Mouse (Mus musculus) forebrain, embryonic 15.5 days (tissue): ENCODE results near the gene Gm4846. TPM values are rescaled to one million over a fixed set of nuclear protein-coding genes. Genes with fewer than 3 reads are reported as not detected.
"Not testable (repeated sequence)": the region's sequence is repeated elsewhere in the genome, so short reads cannot be mapped to it uniquely, and the experiment has no call there.

Experiments used
- ATAC-seq: fragments of 200-750 bp; cut with Nextera tagmentation; replicated peaks from 2 replicates; pipeline ENCODE4 v1.8.0; 2017; ENCODE audit warnings: mild to moderate bottlenecking, moderate TSS enrichment, moderate library complexity
- H3K27ac ChIP-seq: fragments of 300-500 bp; sonication (generic); replicated peaks from 2 replicates; pipeline ENCODE4 v1.5.1; 2015; ENCODE audit warnings: mild to moderate bottlenecking, inconsistent platforms
- H3K27me3 ChIP-seq: fragments of 300-500 bp; sonication (generic); 2 replicates; pipeline ENCODE4 v1.6.1; 2015; ENCODE audit warnings: inconsistent platforms
- H3K36me3 ChIP-seq: fragments of 300-500 bp; sonication (generic); 2 replicates; pipeline ENCODE4 v1.6.1; 2015; ENCODE audit warnings: mild to moderate bottlenecking, inconsistent platforms
- H3K4me1 ChIP-seq: fragments of 300-500 bp; sonication (generic); 2 replicates; pipeline ENCODE4 v1.6.1; 2015; ENCODE audit warnings: inconsistent platforms
- H3K4me2 ChIP-seq: fragments of 300-500 bp; sonication (generic); replicated peaks from 2 replicates; pipeline ENCODE4 v1.6.1; 2015; ENCODE audit warnings: mild to moderate bottlenecking, inconsistent platforms
- H3K4me3 ChIP-seq: fragments of 300-500 bp; sonication (generic); 2 replicates; pipeline ENCODE4 v1.5.1; 2015; ENCODE audit warnings: mild to moderate bottlenecking, inconsistent platforms
- H3K9ac ChIP-seq: fragments of 300-500 bp; sonication (generic); replicated peaks from 2 replicates; pipeline ENCODE4 v1.6.1; 2015; ENCODE audit warnings: mild to moderate bottlenecking, inconsistent platforms
- H3K9me3 ChIP-seq: fragments of 300-500 bp; sonication (generic); 2 replicates; pipeline ENCODE4 v1.6.1; 2016; ENCODE audit warnings: inconsistent platforms
- WGBS: fragments of 180-500 bp; shearing (Covaris S2); methylation state at CpG from one replicate; pipeline ENCODE4 v1.1.7; 2015; ENCODE audit warnings: mixed read lengths; 5-methylcytosine and 5-hydroxymethylcytosine counted together
- polyA plus RNA-seq: library from polyadenylated mRNA; unstranded; fragments of >200 nt; fragmentation: Nextera tagmentation; extraction: Ambion mirVana; gene quantifications from 2 replicates; pipeline ENCODE4 v1.2.1, GENCODE M21; 2015

Gm4846 gene
- polyA plus RNA-seq, result not detected in 2 replicates

GRCm38 (mm10) chr1:166497488-166497887, at the start of gene Gm4846:
Gene Gm4846, minus strand, starts transcription at chr1:166497588.
- H3K36me3 ChIP-seq, H3K27me3 ChIP-seq, H3K4me3 ChIP-seq, H3K4me2 ChIP-seq, H3K4me1 ChIP-seq, ATAC-seq, H3K27ac ChIP-seq, H3K9me3 ChIP-seq, H3K9ac ChIP-seq: not testable (repeated sequence)
- WGBS, result 75% methylated on average over 1 of the region's 1 CpGs

DNA sequence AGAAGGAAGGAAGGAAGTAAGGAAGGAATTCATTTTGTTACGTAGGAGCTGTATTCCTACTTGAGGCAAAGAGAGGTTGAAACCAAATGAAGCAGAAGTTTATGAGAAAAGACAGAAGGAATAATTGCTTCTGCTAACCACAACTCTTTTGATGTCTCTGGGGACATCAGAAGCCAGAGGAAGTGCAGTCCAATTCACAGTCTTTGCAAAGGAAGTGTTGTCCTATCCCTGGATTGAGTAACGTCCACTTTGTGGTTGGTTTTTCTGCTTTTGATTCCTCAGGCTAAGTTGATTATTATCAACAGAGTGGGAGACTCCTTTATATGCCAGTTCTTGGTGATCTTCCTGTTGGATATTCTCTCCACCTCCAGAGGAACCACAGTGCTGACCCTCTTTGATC, 34.1 kb upstream of the Gm4846 start:
- not testable (repeated sequence) for H3K9me3 ChIP-seq, H3K4me1 ChIP-seq, H3K4me2 ChIP-seq, ATAC-seq, H3K27me3 ChIP-seq, H3K27ac ChIP-seq, H3K36me3 ChIP-seq, H3K9ac ChIP-seq, H3K4me3 ChIP-seq
- WGBS, result 83% methylated on average over 2 of the region's 2 CpGs

DNA sequence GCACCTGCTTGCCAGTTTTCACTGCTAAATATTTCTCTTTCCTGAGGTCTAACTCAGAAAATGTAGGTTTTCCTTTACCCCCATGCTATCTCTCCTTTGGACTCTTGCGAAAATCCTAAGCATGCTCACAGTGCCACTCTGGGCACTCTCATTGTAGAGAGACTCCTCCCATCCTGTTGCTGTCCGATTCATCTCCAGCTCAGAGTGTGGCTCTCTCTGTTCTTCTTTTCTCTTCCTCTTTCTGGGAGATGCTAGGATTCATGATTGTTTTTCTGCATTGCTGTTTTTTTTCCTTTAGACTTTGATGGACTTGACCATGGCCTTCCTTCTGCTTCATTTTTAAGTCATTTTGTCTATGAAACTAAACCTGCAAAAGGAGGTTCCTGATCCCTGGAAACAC, 27.3 kb upstream of the Gm4846 start:
- H3K4me1 ChIP-seq, H3K4me3 ChIP-seq, H3K4me2 ChIP-seq, H3K36me3 ChIP-seq, ATAC-seq, H3K9ac ChIP-seq, H3K27me3 ChIP-seq, H3K9me3 ChIP-seq, H3K27ac ChIP-seq: not testable (repeated sequence)
- WGBS, result 84% methylated on average over 2 of the region's 2 CpGs

DNA sequence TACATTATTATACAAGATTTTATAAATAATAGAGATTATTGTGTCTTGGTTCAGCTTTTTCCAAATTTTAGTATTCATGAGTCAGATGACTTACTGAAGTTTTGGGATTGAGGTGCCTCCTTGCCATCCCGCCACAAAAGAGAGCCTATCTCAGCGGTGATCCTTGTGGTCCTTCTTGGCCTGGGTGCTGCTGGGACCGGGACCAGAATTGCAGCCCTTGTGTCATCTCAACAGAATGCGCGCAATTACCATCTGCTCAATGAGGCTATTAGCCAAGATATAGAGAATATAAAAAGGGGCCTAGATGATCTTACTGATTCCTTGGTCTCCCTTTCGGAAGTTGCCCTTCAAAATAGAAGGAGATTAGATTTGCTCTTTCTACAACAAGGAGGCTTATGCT, 22.2 kb upstream of the Gm4846 start:
- H3K4me3 ChIP-seq, H3K36me3 ChIP-seq, H3K4me2 ChIP-seq, ATAC-seq, H3K27me3 ChIP-seq, H3K9me3 ChIP-seq, H3K4me1 ChIP-seq, H3K9ac ChIP-seq, H3K27ac ChIP-seq: not testable (repeated sequence)
- whole genome bisulfite sequencing, result 93% methylated on average over 6 of the region's 6 CpGs

DNA sequence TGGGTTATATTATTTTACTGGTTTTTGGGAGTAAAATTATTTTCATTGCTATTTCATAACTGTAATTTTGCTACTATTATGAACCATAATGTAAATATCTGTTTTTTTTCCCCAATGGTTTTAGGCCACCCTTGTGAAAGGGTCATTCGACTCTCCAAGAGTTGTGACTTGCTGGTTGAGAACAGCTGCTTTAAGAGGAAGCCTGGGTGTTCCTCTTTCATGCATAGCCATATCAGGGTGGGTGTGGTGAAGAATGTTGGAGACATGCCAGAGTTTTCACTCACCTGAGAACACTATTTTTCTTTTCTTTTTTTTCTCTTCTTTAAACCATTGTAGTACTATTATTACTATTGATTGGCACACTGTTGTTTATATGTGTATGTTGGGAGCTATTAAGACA, 19.2 kb upstream of the Gm4846 start:
- ATAC-seq, result no peak
- no peak overlapping the region for H3K27ac ChIP-seq
- no peaks in the 10 kb centered on the region for H3K4me1 ChIP-seq
- no peaks in the 10 kb centered on the region for H3K27me3 ChIP-seq
- no peak overlapping the region for H3K9ac ChIP-seq
- H3K36me3 ChIP-seq, result no peaks in the 10 kb centered on the region
- no peak overlapping the region for H3K4me2 ChIP-seq
- no peak overlapping the region for H3K4me3 ChIP-seq
- no peaks in the 10 kb centered on the region for H3K9me3 ChIP-seq
- 89% methylated on average over 1 of the region's 1 CpGs for WGBS

GRCm38 (mm10) chr1:166504206-166504605, 6.8 kb upstream of the Gm4846 start:
- WGBS, result 83% methylated on average over 2 of the region's 2 CpGs
- H3K4me2 ChIP-seq, H3K9me3 ChIP-seq, H3K27me3 ChIP-seq, H3K27ac ChIP-seq, H3K4me1 ChIP-seq, H3K9ac ChIP-seq, H3K4me3 ChIP-seq, ATAC-seq, H3K36me3 ChIP-seq: not testable (repeated sequence)

GRCm38 (mm10) chr1:166479503-166479902, 17.9 kb downstream of the Gm4846 start:
- ATAC-seq, result no peak
- Histone ChIP-seq H3K27me3 (no peaks in the 10 kb centered on the region), H3K9me3 (no peaks in the 10 kb centered on the region), H3K4me2 (no peak overlapping the region), H3K36me3 (no peaks in the 10 kb centered on the region), H3K9ac (no peak overlapping the region), H3K4me3 (no peak overlapping the region), H3K4me1 (no peaks in the 10 kb centered on the region), H3K27ac (no peak overlapping the region)
- 91% methylated on average over 2 of the region's 2 CpGs for WGBS

GRCm38 (mm10) chr1:166467172-166467571, 30.2 kb downstream of the Gm4846 start:
- H3K9me3 ChIP-seq, result no peaks in the 10 kb centered on the region
- H3K36me3 ChIP-seq, result no peaks in the 10 kb centered on the region
- WGBS, result 90% methylated on average over 3 of the region's 3 CpGs
- no peak overlapping the region for H3K27ac ChIP-seq
- no peak for ATAC-seq
- H3K4me2 ChIP-seq, result no peak overlapping the region
- H3K4me3 ChIP-seq, result no peak overlapping the region
- H3K27me3 ChIP-seq, result no peaks in the 10 kb centered on the region
- no peak overlapping the region for H3K9ac ChIP-seq
- no peaks in the 10 kb centered on the region for H3K4me1 ChIP-seq

DNA sequence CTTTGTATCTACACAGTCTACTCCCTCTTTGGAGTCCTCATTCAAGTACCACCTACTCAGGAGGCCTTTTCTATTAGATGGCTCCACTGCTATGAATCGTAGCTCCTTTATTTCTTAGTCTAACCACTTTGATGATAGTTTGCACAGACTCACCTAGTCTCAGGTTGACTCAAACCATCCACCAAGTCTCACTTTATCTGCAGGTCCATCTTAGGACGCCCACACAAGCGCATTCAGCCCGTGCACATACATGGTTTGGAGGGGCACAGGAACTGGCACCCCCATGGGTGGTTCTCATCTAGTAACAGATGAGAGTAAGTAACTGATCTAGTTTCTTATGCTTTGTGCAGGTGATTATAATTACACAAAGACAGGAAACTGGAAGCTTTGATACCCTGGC, 34.8 kb downstream of the Gm4846 start:
- 91% methylated on average over 4 of the region's 4 CpGs for WGBS

GRCm38 (mm10) chr1:166441992-166442391, 55.4 kb downstream of the Gm4846 start:
- 94% methylated on average over 3 of the region's 3 CpGs for WGBS
- Histone ChIP-seq H3K36me3 (no peaks in the 10 kb centered on the region), H3K9ac (no peak overlapping the region), H3K9me3 (no peaks in the 10 kb centered on the region), H3K4me1 (no peaks in the 10 kb centered on the region), H3K27me3 (no peaks in the 10 kb centered on the region), H3K4me3 (no peak overlapping the region), H3K27ac (no peak overlapping the region), H3K4me2 (no peak overlapping the region)
- ATAC-seq, result no peak

More for the DNA sequence above, 34.8 kb downstream of the Gm4846 start:
- ATAC-seq, result no peak
- Histone ChIP-seq H3K27ac (no peak overlapping the region), H3K36me3 (no peaks in the 10 kb centered on the region), H3K4me3 (no peak overlapping the region), H3K4me2 (no peak overlapping the region), H3K27me3 (no peaks in the 10 kb centered on the region), H3K4me1 (no peaks in the 10 kb centered on the region), H3K9ac (no peak overlapping the region), H3K9me3 (no peaks in the 10 kb centered on the region)

DNA sequence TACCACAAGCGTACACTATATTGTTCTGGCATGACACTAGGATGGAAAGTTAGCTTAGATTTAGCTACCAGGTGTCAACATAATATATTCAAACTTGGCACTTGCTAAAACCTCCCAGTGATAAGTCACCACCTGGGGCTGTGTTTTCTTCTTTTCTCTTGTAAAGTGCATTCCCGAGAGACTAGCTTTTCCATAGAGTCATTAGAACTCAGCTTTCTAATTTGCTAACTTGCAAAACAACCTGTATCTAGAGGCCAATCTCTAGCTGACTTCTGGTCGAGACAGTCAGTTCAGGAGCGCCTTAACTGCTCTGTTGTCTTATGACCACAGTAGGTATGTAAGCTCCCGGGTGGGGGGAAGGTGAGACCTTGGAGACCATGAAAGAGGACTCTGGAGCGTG, 58.0 kb downstream of the Gm4846 start:
- H3K36me3 ChIP-seq, result no peaks in the 10 kb centered on the region
- WGBS, result 67% methylated on average over 6 of the region's 6 CpGs

More for the DNA sequence above, 58.0 kb downstream of the Gm4846 start:
- no peaks in the 10 kb centered on the region for H3K27me3 ChIP-seq
- no peak overlapping the region for H3K4me3 ChIP-seq
- H3K4me2 ChIP-seq, result no peak overlapping the region
- no peak overlapping the region for H3K27ac ChIP-seq
- no peak for ATAC-seq
- no peak overlapping the region for H3K9ac ChIP-seq
- H3K4me1 ChIP-seq, result no peaks in the 10 kb centered on the region
- no peaks in the 10 kb centered on the region for H3K9me3 ChIP-seq
